Mouse (Mus musculus): ENCODE results near the gene Dupd1. TPM values are rescaled to one million over a fixed set of nuclear protein-coding genes. Genes with fewer than 3 reads are reported as not detected.
A peak's percentile ranks its signal among the peaks of the same experiment; 100 is the strongest.

Gene Dupd1
- polyA plus RNA-seq, 1 experiment from 2014 or later, result not detected

DNA sequence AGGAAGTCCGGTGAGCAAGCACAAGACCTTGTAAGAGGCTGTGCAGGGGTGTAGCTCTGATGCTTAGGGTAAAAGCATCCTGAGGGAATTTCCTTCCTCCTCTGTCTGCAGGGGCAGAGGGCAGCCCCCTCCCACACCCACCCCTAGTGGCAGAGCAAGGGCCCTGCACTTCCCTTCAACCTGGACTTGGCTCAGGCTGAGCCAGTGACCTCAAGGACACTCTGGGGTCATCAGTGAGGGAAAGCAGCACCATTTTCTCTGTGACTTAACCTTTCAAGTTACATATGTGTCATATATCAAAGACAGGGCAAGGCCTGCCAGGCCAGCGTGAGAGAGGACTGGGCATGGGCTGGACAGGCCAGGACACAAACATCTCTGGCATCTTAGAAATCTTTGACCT lies 4.8 kb downstream of the Dupd1 start:
- DNase-seq (ENCODE audit: low spot score) (no peak), ATAC-seq (replicated peaks; ENCODE audit: low FRiP score, low TSS enrichment, low read depth) (no peak)
- WGBS, result 60% methylated on average over 2 of the region's 2 CpGs
- no peaks in the 10 kb centered on the region for H3K9me3 ChIP-seq (ENCODE audit: control insufficient read depth, low read length)
- H3K27me3 ChIP-seq (replicated peaks; ENCODE audit: control insufficient read depth, insufficient read depth, low read length), result no peaks in the 10 kb centered on the region
- H3K9ac ChIP-seq (ENCODE audit: low read length), result no peak overlapping the region
- no peak overlapping the region for H3K27ac ChIP-seq (ENCODE audit: low read depth)
- H3K4me3 ChIP-seq (ENCODE audit: low read depth, low read length), result no peak overlapping the region
- no peaks in the 10 kb centered on the region for H3K36me3 ChIP-seq (ENCODE audit: control insufficient read depth, insufficient read depth, low read length)
- H3K4me2 ChIP-seq (ENCODE audit: low read length), result no peak overlapping the region
- H3K4me1 ChIP-seq (replicated peaks; ENCODE audit: control insufficient read depth, insufficient read depth, low read length), result peaks cover 8% of the 10 kb centered on the region; the same call in 1 of the 2 replicates

DNA sequence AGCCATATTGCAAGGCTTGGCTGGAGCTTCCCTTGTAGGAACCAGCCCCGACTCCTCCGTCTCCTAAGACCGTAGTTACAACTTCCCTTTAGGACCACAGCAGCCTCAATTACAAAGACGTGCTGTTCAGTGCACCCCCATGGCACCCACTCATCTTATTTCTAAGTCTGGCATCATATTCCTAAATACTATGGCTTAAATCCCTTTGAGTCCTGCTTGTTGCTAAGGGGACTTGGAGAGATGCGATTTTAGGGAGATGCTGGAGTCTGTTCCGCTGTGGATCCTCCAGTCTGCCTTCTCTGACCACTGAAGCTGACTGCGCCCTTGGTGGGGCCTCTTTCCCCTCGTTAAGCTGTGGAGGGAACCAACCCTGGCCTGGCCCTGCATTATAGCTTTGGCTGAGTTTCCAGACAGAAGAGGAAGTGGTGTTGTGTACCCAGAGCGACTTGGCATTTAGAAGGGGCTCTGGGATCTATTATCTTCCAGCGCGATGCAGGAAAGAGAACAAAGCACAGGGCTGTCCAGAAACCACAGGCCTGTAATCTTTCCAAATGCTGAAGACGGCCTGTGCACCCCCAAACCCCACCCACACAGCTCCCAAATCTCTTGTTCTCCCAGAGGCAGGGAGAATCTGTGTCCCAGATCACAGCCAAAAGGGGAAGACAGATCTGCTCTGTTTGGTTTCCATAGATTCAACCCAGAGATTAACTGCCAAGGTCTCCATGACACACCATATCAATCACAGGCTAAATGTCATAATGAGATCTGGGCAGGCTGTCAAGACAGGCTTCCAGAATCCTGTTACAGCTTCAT lies 7.4 kb downstream of the Dupd1 start:
- Histone ChIP-seq H3K36me3 (ENCODE audit: control insufficient read depth, insufficient read depth, low read length) (no peaks in the 10 kb centered on the region), H3K4me2 (ENCODE audit: low read length) (no peak overlapping the region), H3K9ac (ENCODE audit: low read length) (no peak overlapping the region), H3K27ac (ENCODE audit: low read depth) (0 out of 2 replicates have a peak overlapping the region, but pooled peaks have one; percentile 23), H3K4me3 (ENCODE audit: low read depth, low read length) (no peak overlapping the region), H3K27me3 (replicated peaks; ENCODE audit: control insufficient read depth, insufficient read depth, low read length) (no peaks in the 10 kb centered on the region), H3K4me1 (replicated peaks; ENCODE audit: control insufficient read depth, insufficient read depth, low read length) (peaks cover 8% of the 10 kb centered on the region; the same call in 1 of the 2 replicates), H3K9me3 (ENCODE audit: control insufficient read depth, low read length) (no peaks in the 10 kb centered on the region)
- 52% methylated on average over 12 of the region's 12 CpGs for WGBS
- no peak; the same call in 1 of the 2 replicates for ATAC-seq (replicated peaks; ENCODE audit: low FRiP score, low TSS enrichment, low read depth)
- DNase-seq (ENCODE audit: low spot score), result no peak

DNA sequence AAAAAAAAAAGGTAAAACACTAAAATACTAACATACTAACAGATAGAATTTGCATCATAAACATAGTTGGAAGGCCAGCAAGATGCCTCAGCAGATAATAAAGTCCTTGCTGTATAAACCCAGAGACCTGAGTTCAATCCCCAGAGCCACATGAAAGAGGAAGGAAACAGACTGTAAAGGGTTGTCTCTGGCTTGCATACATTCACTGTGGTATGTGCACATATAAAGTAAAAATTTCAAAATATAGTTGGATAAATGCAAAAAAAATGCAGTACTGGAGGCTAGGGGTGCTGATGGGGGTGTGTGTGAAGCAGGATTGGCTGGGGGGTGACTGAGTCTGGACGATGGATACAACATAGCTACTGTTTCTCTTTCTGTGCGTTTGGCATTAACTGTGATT lies 8.9 kb downstream of the Dupd1 start:
- H3K27me3 ChIP-seq (replicated peaks; ENCODE audit: control insufficient read depth, insufficient read depth, low read length), result no peaks in the 10 kb centered on the region
- H3K4me3 ChIP-seq (ENCODE audit: low read depth, low read length), result no peak overlapping the region
- H3K9me3 ChIP-seq (ENCODE audit: control insufficient read depth, low read length), result no peaks in the 10 kb centered on the region
- DNase-seq (ENCODE audit: low spot score) (no peak), ATAC-seq (replicated peaks; ENCODE audit: low FRiP score, low TSS enrichment, low read depth) (no peak)
- H3K4me2 ChIP-seq (ENCODE audit: low read length), result no peak overlapping the region
- H3K4me1 ChIP-seq (replicated peaks; ENCODE audit: control insufficient read depth, insufficient read depth, low read length), result peaks cover 8% of the 10 kb centered on the region; the same call in 1 of the 2 replicates
- H3K36me3 ChIP-seq (ENCODE audit: control insufficient read depth, insufficient read depth, low read length), result no peaks in the 10 kb centered on the region
- no peak overlapping the region for H3K27ac ChIP-seq (ENCODE audit: low read depth)
- H3K9ac ChIP-seq (ENCODE audit: low read length), result no peak overlapping the region
- 79% methylated on average over 2 of the region's 2 CpGs for WGBS

DNA sequence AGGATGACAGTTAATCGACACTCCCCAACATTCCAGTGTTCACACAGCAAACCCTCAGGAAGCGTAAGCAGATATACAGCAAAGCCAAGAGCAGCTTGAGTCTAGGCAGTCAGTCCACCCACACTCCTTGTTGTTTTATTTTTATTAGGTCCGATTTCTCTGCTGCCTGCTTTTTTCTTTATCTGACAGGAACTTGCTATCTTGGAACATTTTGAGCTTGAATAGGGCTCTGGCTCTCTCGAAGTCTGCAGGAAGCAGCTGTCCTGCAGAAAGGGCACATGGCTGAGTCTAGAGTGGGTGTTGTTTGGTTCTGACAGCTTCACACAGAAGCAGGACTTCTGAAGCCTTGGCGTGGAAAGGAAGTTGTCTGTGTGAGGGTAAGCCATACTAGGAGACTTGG lies 11.1 kb downstream of the Dupd1 start:
- WGBS, result 50% methylated on average over 5 of the region's 5 CpGs
- H3K4me3 ChIP-seq (ENCODE audit: low read depth, low read length), result no peak overlapping the region
- no peaks in the 10 kb centered on the region for H3K27me3 ChIP-seq (replicated peaks; ENCODE audit: control insufficient read depth, insufficient read depth, low read length)
- no peak overlapping the region for H3K4me2 ChIP-seq (ENCODE audit: low read length)
- H3K27ac ChIP-seq (ENCODE audit: low read depth), result peak overlapping the region; percentile 20; the same call in 1 of the 2 replicates
- H3K4me1 ChIP-seq (replicated peaks; ENCODE audit: control insufficient read depth, insufficient read depth, low read length), result peaks cover 8% of the 10 kb centered on the region; the same call in 1 of the 2 replicates
- H3K36me3 ChIP-seq (ENCODE audit: control insufficient read depth, insufficient read depth, low read length), result no peaks in the 10 kb centered on the region
- DNase-seq (ENCODE audit: low spot score) (no peak), ATAC-seq (replicated peaks; ENCODE audit: low FRiP score, low TSS enrichment, low read depth) (no peak)
- no peaks in the 10 kb centered on the region for H3K9me3 ChIP-seq (ENCODE audit: control insufficient read depth, low read length)
- no peak overlapping the region for H3K9ac ChIP-seq (ENCODE audit: low read length)

DNA sequence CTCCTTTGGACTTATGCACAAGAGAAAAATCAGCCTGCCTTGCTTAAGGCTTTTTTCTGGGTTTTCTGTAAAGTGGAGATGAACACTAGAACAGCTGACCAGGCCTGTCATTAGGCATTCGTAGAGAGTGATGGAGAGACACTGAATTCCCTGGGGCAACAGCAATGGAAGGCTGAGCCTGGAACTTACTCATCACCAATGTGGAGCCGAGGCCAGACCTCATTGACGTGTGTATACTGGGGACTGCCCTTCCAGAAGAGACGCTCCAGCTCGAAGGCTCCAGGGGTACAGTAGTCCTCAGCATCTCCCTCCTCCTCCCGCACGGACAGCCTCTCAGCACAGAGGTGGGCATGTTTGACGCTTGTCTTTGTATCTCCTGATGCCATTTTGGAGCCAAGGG lies 11.7 kb downstream of the Dupd1 start:
- H3K4me1 ChIP-seq (replicated peaks; ENCODE audit: control insufficient read depth, insufficient read depth, low read length), result peaks cover 8% of the 10 kb centered on the region; the same call in 1 of the 2 replicates
- no peaks in the 10 kb centered on the region for H3K36me3 ChIP-seq (ENCODE audit: control insufficient read depth, insufficient read depth, low read length)
- no peak overlapping the region for H3K9ac ChIP-seq (ENCODE audit: low read length)
- ATAC-seq (replicated peaks; ENCODE audit: low FRiP score, low TSS enrichment, low read depth), result no peak
- no peak overlapping the region for H3K27ac ChIP-seq (ENCODE audit: low read depth)
- H3K27me3 ChIP-seq (replicated peaks; ENCODE audit: control insufficient read depth, insufficient read depth, low read length), result no peaks in the 10 kb centered on the region
- WGBS, result 82% methylated on average over 8 of the region's 8 CpGs
- H3K9me3 ChIP-seq (ENCODE audit: control insufficient read depth, low read length), result no peaks in the 10 kb centered on the region
- H3K4me2 ChIP-seq (ENCODE audit: low read length), result no peak overlapping the region
- DNase-seq (ENCODE audit: low spot score), result no peak
- no peak overlapping the region for H3K4me3 ChIP-seq (ENCODE audit: low read depth, low read length)

DNA sequence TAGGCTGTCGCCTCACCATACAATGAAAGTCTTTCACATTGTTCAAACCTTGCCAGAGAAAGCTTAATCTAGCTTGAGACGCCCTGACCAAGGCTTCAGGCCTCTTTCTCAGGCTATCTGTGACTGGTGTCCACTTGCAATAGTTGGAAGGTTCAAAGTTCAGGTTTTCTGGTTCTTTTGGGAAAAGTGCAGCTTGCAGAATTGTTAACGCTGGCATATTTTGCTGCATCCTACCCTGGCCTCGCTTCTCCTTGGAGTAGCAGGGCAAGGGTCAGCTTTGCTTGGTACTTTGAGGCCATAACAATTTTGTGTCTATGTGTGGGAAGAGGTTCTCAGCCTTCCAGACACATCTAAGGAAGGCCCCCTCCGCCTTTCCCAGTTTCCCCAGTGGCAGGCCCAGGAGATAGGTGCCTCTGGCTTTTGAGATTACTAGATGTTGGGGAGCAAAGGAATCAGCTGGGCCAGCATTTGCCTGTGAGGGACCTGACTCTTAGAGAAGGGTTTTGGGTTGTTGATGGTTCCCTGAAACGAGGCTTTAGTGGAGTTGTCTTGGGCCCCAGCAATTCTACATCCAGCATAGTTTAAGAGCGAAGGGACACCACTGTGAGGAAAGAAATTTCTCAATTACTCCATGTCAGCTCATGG lies 18.1 kb downstream of the Dupd1 start:
- Histone ChIP-seq H3K4me1 (replicated peaks; ENCODE audit: control insufficient read depth, insufficient read depth, low read length) (no peaks in the 10 kb centered on the region), H3K36me3 (ENCODE audit: control insufficient read depth, insufficient read depth, low read length) (no peaks in the 10 kb centered on the region), H3K27ac (ENCODE audit: low read depth) (no peak overlapping the region), H3K27me3 (replicated peaks; ENCODE audit: control insufficient read depth, insufficient read depth, low read length) (no peaks in the 10 kb centered on the region), H3K4me2 (ENCODE audit: low read length) (no peak overlapping the region), H3K9ac (ENCODE audit: low read length) (no peak overlapping the region), H3K4me3 (ENCODE audit: low read depth, low read length) (no peak overlapping the region), H3K9me3 (ENCODE audit: control insufficient read depth, low read length) (no peaks in the 10 kb centered on the region)
- DNase-seq (ENCODE audit: low spot score) (no peak), ATAC-seq (replicated peaks; ENCODE audit: low FRiP score, low TSS enrichment, low read depth) (no peak)
- WGBS, result 81% methylated on average over 7 of the region's 7 CpGs

DNA sequence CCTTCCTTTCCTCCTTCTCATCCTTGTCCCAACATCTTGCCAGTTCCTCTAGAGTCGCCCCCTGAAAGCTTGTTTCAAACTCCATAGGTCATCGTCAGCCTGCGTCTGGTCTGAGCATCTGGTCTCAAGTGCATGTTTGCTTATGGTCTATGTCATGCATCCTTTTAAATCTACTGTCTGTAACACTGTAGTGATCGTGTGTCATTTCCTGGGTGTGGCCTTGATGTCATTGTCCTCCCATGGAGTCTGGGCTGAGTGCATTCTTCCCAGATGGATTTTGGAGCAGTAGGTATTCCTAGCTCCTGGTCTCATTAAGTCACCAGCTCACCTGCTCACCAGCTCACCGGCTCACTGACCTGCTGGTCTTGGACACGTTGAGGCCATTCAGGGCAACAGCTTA lies 19.4 kb downstream of the Dupd1 start:
- Histone ChIP-seq H3K4me1 (replicated peaks; ENCODE audit: control insufficient read depth, insufficient read depth, low read length) (no peaks in the 10 kb centered on the region), H3K9ac (ENCODE audit: low read length) (no peak overlapping the region), H3K27ac (ENCODE audit: low read depth) (no peak overlapping the region), H3K4me3 (ENCODE audit: low read depth, low read length) (no peak overlapping the region), H3K27me3 (replicated peaks; ENCODE audit: control insufficient read depth, insufficient read depth, low read length) (no peaks in the 10 kb centered on the region), H3K36me3 (ENCODE audit: control insufficient read depth, insufficient read depth, low read length) (no peaks in the 10 kb centered on the region), H3K4me2 (ENCODE audit: low read length) (no peak overlapping the region), H3K9me3 (ENCODE audit: control insufficient read depth, low read length) (no peaks in the 10 kb centered on the region)
- 63% methylated on average over 6 of the region's 6 CpGs for WGBS
- ATAC-seq (replicated peaks; ENCODE audit: low FRiP score, low TSS enrichment, low read depth) (no peak), DNase-seq (ENCODE audit: low spot score) (no peak)

DNA sequence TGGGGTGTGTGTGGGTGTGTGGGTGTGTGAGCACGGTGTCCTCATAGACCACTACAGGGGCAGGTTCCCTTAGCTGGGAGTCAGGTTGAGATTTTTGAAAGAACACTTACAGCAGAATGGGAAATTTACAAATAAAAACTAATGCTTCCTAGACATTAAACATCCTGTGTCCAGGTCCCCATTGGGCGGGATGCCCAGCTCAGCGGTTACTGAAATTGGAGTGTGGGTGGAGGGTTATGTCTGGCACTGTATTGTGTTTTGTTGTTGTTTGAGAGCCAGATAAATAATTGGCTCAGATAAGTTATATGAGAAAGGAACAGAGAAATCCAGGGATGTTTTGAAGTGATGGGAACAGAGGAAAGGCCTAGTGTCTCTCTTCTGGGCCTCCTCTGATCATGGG lies 23.3 kb downstream of the Dupd1 start:
- H3K4me1 ChIP-seq (replicated peaks; ENCODE audit: control insufficient read depth, insufficient read depth, low read length), result no peaks in the 10 kb centered on the region
- H3K4me3 ChIP-seq (ENCODE audit: low read depth, low read length), result no peak overlapping the region
- 82% methylated on average over 3 of the region's 3 CpGs for WGBS
- no peak overlapping the region for H3K9ac ChIP-seq (ENCODE audit: low read length)
- H3K36me3 ChIP-seq (ENCODE audit: control insufficient read depth, insufficient read depth, low read length), result no peaks in the 10 kb centered on the region
- H3K9me3 ChIP-seq (ENCODE audit: control insufficient read depth, low read length), result no peaks in the 10 kb centered on the region
- no peak for ATAC-seq (replicated peaks; ENCODE audit: low FRiP score, low TSS enrichment, low read depth)
- no peak overlapping the region for H3K27ac ChIP-seq (ENCODE audit: low read depth)
- H3K4me2 ChIP-seq (ENCODE audit: low read length), result no peak overlapping the region
- peaks cover 9% of the 10 kb centered on the region; the same call in 1 of the 2 replicates for H3K27me3 ChIP-seq (replicated peaks; ENCODE audit: control insufficient read depth, insufficient read depth, low read length)
- DNase-seq (ENCODE audit: low spot score), result no peak
